Mouse (Mus musculus) bone marrow, adult 2 months (tissue): ENCODE results near the gene Plxna1.

ENCODE experiments used
- CTCF ChIP-seq: fragments of 200-500 bp; IDR thresholded peaks from 2 replicates; pipeline ENCODE4 v1.5.1; 2011; ENCODE audit warnings: low read length, control low read depth; ENCODE audit not compliant: control insufficient read depth, insufficient read depth
- POLR2A ChIP-seq: fragments of 200-500 bp; IDR thresholded peaks from 2 replicates; pipeline ENCODE4 v1.6.1; 2011; ENCODE audit warnings: low read depth, mild to moderate bottlenecking, control low read depth, low read length, borderline replicate concordance; ENCODE audit not compliant: control insufficient read depth

GRCm38 (mm10) chr6:89402406-89402805 is 40.0 kb upstream of the Plxna1 start:
- no peak for TF ChIP-seq CTCF
- TF ChIP-seq POLR2A = no peak
